Mouse (Mus musculus): ENCODE results near the gene Pdcd4.
A peak's percentile ranks its signal among the peaks of the same experiment; 100 is the strongest.

The Pdcd4 gene

DNA sequence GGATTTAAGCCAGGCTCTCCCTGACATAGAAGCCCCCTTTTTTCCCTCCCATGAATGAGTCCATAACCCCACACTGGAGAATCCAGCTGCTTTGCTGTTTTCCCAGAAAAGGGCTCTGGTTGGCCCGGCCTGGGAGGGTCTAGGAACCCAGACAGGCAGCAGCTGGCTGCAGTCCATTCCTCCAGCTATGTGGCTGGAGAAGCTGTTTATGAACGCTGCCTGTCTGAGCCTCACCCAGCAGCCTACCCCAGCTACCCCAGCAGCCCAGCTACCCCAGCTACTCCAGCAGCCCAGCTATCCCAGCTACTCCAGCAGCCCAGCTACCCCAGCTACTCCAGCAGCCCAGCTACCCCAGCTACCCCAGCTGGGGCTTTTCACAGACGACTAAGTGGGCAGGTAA lies at the start of gene Pdcd4:
TSS of gene Pdcd4 (plus strand) at position 171 of the 400 bp plus-strand sequence.
- DNase-seq (ENCODE audit: low spot score in 2 of 2), result peak in 1 of 2 experiments; percentile 25

DNA sequence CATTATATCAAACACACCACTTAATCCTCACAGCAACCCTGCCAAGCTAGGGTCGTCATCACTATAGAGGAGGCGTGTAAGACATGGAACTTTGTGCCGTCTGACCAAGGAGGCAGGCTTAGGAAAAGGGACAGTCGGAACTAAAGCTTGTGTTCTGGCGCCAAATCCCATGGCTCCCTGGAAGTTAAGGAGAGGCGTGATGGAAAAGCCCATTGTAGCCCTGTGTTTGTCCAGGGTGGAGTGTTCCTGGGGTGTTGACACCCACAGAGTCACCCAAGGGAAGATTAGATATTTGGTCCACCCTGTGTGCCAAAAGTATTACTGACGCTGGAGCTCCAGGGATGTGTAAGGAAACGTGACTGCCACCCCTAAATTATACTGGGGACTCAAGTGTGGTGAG lies 48.1 kb upstream of the Pdcd4 start:
- DNase-seq (ENCODE audit: low spot score in 2 of 2), result no peak

DNA sequence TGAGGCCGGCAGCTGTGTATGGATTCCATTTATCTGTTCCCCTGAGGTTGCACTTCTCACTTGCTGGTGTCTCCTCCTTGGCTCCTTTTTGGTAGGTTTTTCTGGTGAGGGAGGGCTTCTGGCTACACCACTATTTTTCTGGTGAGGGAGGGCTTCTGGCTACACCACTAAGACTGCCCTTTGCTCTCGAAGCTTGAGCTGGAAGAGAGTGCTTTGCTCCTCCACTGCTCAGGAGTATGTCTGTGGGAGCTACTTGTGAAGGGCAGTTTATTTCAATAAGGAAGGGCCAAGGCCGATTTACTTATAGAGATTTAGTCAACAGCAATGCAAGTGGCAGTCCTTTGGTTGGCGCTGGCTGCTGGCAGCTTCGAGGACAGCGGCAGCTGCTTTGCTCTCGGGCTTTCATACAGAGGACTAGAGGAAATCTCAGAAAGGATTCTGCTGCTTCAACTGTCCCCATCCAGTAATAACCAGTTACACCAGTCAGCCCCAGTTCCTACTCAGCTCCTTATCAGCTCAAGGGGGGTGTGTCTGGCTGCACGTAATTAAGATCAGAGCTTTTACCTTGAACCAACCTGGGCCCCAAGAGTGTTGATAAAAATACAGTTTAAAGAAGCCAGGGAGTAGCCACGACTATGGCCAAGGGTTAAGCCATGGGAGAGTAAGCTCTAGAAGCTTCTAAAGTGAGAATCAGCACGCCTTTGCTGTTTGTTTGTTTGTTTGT lies 43.6 kb upstream of the Pdcd4 start:
- DNase-seq (ENCODE audit: low spot score in 2 of 2), result no peak

DNA sequence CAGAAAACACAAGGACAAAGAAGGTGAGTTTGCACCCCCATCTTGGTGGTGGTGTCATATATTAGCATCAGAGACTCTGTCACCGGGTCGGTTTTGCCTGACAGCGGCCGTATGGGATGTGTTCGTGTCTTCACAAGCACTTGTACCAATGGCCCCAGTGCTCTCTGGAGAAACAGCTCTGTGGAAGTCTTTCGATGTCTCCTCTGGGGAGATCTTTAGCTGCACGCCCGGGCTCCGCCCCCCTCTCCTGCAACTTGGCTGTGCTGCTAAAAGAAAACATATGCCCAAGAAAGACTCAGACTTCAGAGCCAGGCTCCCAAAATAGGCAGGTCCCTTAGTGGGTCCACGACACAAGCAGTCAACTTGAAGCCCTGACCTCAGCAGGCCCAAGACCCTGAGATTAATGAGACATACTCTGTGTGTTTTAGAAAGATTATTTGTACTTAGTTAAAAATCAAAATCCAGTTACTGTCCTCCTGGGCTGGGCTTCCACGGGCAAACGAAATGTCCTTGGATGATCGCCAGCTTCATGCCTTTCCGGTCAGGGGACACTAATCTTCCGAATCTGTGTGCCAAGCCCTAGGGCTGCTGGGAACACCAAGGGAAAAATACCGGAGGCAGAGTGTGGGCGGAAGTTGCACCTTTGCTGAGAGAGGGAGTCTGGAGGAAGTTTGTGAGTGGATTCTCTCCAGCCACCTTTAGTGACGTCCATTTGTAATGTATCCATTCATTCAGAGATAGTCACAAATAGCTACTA lies 41.7 kb upstream of the Pdcd4 start:
- peak; percentile 73 to 86 for DNase-seq (ENCODE audit: low spot score in 2 of 2)

DNA sequence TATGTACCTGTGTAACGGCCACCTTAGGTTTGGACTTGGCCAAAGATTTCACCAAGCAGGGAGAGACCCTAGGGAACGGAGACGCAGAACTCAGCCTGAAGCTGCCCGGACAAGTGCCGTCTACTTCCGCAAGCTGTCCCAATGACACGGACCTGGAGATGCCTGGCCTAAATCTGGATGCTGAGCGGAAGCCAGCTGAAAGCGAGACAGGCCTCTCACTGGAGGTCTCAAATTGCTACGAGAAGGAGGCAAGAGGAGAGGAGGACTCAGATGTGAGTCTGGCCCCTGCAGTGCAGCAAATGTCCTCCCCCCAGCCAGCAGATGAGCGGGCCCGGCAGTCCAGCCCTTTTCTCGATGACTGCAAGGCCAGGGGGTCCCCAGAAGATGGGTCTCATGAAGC lies 40.7 kb upstream of the Pdcd4 start:
- DNase-seq (ENCODE audit: low spot score in 2 of 2), result no peak

DNA sequence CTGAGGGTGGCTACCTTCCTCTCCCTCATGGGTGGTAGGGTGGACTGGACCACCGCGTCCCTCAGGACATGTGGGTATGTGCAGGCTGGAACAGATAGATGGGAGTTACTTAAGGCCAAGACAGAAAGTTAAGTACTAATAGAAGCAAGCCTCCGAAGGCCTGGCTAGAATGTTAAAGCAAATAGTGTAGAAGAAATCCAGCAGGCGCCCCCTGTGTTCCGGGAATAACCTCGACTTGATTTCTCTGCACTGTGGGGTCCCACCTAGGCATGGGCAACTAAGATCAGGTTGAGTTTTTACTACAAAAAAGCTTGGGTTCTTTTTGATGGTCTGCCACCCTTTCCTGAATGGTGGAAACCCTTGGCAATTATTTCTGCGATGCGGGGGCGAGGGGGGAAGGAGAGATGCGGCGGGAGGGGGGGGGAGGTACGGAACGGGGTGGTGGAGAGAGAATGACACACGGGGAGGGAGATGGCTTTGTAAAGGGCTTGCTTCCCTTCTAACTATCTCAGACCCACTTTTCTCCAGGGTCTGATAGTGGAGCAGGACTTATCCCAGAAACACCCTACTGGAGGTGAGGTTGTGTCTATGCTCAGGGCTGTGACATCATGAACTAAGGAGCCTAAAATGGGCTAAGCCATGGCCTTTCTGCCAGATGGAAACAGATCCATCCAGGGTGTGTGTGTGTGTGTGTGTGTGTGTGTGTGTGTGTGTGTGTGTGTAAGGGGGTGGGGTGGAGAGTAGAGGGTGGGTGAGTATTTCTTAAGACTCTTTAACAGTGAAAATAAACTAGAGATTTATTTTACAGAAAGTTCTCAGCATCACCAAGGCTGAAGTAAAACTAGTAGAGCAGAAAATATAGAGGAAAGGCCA lies 40.0 kb upstream of the Pdcd4 start:
- no peak for DNase-seq (ENCODE audit: low spot score in 2 of 2)

DNA sequence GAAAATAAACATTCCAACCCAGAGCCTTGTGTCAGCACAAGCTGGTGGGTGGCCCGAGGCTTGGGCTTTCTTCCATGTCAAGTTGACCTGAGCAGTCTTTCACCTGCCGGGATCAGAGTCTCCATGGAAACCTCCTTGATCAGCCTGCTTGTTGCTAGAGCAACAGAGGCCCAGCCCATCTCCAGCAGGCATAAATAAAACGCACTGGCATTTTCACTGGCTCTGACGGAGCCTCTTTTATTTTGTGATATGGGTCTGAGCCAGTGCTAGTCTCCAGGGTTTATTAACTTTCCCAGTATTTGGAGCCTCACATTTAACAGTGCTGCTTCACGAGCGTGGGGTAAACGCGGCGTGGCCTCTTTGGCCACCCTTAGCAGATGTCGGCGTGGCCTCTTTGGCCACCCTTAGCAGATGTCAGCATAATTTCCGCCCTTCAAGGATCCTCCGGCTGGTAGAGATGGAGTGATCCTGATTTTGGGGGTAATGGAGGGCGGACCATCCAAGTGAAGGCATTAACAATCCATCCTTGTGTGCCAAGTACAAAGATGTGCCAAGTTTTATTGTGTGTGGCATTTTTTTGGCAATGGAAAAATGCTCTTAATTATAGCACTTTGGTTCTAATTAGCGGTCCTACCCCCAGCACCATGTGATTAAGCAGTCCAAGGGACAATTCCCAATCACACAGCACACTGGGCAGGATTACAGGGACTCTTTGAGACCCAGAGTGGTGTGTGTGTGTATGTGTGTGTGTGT lies 39.2 kb upstream of the Pdcd4 start:
- peak; percentile 56 to 74 for DNase-seq (ENCODE audit: low spot score in 2 of 2)

DNA sequence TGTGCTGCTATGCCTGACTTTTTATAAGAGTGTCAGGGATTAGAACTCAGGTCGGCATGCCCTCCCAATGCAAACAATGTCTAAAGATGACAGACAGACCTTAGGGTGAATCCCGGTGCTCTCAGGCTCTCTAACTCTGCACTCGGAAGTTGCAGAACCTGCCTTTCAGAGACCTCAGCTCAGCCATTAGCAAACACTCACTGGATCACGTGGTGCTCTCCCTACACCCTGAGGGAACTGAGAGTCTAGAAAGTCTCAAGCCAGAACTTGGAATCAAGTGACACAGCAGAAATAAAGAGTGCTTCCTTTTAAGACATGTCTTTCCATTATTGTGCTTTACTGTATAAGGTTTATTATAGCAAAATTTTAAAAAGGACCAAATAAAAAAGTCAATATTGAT lies 37.1 kb upstream of the Pdcd4 start:
- DNase-seq (ENCODE audit: low spot score in 2 of 2), result no peak

DNA sequence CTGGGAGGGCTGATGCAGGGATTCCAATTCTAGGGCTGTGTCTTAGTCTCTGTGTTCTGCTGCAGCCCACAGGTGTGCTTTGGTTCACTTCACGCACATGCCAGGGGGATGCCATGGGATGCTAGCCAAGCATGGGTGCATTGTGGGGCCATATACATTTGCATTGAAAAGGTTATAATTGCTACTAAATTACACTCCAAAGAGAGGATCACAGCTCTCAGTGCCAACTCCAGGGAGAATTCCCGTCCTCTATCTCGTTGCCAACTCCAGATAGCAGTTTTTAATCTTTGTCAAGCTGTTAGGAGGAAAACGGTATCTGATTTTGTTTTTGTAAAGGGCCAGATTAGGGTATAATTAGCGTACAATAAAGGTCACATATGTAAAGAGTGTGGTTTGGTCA lies 36.2 kb upstream of the Pdcd4 start:
- DNase-seq (ENCODE audit: low spot score in 2 of 2), result no peak

DNA sequence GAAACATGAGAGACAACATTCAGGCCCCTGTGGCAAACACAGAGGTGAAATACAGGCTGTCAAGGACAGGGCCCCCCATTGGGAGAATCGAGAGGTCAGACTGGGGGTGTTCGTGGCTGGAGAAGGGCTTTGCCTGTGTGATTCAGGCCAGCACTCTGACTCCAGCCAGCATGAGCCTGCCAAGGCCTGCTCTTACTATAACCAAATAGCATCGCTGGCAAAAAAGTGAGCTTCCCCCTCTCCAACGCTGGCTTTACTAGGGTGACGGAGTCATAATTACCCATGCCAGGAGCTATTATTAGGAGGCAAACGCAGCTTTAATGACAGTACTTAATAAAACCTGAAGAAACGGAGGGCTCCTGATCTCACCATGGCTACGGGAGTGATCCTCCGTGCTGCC lies 35.2 kb upstream of the Pdcd4 start:
- peak in 1 of 2 experiments; percentile 37 for DNase-seq (ENCODE audit: low spot score in 2 of 2)

DNA sequence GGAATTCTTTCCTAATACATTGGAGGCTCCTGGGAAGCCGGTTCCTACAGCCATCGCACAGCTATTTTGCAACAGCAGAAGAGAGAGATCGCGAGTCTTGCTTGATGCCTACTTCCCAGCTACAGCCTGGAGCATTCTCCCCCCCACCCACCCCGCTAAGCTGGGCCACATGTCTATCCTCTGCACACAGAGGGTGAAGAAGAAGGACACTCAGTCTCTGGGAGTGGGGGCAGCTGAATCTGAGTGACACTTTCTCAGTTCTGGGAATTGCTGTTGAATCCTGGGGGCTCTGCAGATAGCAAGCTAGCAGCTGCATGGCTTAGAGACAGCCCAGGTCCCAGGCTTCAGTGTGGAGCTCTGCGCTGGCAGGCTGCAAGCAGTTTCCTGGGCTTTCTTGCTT lies 34.1 kb upstream of the Pdcd4 start:
- DNase-seq (ENCODE audit: low spot score in 2 of 2), result no peak

DNA sequence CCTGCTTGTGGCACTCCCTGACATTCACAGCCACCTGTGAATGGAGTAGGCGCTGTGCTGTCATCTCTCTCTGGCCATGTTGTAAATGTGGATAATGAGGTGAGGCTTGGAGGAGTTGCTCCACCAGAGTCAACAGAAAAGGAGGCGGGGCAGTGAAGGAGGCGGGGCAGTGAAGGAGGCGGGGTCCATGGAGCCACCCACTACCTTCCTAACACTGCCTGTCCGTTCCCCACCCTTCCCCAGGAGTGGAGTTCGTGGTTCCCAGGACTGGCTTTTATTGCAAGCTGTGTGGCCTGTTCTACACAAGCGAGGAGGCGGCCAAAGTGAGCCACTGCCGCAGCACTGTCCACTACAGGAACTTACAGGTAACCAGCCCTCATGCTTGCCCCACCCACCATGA lies 32.9 kb upstream of the Pdcd4 start:
- DNase-seq (ENCODE audit: low spot score in 2 of 2), result peak; percentile 64 to 68

DNA sequence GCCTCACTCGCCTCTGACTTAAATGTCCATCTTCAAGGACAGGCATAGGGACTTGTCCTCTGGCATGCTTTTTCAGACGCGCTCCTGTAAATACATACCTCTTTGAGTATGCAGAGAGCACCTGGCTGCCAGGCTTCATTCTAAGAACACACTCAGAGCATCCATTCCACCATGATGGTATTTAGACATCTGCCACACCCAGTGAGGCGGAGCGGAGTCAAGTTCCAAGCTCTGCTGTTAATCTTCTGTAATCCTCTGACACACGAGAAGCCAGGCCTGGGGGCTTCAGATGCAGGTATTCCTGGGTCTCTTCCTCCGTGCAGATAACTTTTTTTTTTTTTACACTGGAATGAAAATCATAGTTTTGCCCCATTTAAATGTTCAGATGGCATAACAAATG lies 32.4 kb upstream of the Pdcd4 start:
- no peak for DNase-seq (ENCODE audit: low spot score in 2 of 2)

DNA sequence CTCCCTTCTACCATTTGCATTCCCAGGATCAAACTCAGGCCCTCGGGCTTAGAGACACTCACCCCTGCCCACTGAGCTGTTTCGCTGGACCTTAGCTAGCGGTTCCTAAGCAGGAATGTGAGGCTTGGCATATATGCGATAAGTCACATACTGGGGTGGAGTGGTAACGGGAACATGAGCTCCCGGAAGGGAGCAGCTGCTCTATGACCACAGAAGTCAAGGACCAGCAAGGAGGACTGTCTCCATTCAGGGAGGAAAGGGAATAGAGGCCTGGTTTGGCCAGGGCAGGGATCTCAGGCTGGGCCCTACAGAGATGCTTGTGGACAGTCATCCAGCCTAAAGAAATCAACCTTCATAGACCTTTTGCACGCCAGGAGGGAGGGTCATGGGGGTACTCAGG lies 30.7 kb upstream of the Pdcd4 start:
- no peak for DNase-seq (ENCODE audit: low spot score in 2 of 2)

DNA sequence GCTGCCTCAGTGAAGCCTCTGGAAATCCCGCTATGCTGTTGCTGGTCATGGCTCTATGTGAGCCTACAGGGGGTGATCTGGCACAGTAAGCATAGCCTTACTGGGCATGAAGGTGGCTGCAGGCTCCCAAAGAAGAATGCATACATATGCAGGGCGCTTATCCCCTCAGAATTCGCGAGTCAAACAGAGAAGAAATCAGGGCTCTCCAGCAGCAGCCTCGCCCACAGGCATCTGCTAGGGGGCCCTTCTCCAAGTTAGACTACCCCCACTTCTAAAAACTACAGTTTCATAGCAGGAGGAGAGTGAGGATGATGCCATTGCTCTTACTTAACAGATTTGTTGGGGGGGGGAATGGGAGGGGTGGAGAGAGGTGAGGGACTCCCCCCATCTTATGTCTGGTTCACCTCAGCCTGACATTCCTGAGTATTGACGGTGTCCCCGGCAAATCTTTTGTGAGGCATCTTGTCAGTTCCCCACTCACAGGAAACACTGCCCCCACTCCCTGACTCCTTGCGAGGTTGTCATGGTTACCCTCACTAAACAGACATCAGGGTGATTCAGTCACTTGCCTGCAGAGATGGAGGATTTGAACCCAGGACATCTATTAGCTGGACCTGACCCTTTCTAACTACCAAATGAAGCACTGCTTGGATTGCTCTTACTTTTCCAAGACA lies 29.3 kb upstream of the Pdcd4 start:
- DNase-seq (ENCODE audit: low spot score in 2 of 2), result no peak

DNA sequence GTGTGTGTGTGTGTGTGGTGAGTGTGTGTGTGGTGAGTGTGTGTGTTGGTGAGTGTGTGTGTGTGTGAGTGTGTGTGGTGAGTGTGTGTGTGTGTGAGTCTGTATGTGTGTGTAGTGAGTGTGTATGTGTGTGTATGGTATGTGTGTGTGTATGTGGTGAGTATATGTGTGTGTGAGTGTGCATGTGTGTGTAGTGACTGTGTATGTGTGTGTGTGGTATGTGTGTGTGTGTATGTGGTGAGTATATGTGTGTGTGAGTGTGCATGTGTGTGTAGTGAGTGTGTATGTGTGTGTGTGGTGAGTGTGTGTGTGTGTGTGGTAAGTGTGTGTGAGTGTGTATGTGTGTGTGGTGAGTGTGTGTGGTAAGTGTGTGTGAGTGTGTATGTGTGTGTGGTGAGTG lies 24.8 kb upstream of the Pdcd4 start:
- no peak for DNase-seq (ENCODE audit: low spot score in 2 of 2)

DNA sequence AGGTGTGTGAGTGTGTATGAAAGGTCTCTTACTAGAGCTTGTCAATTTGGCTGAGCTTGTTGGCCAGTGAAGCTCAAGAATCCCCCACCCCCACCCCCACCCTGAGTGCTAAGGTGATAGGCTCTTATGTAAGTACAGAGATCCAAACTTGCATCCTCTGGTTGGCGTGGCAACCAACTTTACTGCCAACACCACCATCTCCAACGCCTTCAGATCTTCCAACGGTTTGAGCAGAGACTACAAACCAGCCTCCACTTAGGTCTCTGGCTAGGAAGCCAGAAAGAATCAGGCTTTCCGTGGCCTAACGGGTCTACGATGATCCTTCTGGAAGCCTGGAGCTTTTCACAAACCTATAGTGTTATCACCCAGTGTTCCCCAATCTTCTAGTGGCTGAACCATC lies 23.9 kb upstream of the Pdcd4 start:
- DNase-seq (ENCODE audit: low spot score in 2 of 2), result no peak

DNA sequence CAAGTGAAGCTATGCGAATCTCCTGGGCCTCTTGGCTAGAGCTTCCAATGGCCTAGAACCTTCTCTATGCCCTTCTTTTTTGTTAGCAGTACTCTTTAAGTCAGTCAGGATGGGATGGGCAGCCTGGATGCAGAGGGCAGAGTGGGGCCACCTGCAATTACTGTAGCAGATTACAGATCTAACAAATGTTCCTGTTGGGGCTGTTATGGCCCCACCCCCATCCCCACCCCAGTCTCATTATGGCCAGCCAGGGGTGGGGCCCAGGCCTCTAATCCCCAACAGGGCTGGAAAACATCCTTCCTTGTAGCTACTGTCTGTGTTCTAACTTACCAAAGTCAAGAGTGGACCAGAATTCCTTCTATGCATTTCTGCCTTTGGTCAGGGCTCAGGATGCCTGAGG lies 23.2 kb upstream of the Pdcd4 start:
- no peak for DNase-seq (ENCODE audit: low spot score in 2 of 2)

DNA sequence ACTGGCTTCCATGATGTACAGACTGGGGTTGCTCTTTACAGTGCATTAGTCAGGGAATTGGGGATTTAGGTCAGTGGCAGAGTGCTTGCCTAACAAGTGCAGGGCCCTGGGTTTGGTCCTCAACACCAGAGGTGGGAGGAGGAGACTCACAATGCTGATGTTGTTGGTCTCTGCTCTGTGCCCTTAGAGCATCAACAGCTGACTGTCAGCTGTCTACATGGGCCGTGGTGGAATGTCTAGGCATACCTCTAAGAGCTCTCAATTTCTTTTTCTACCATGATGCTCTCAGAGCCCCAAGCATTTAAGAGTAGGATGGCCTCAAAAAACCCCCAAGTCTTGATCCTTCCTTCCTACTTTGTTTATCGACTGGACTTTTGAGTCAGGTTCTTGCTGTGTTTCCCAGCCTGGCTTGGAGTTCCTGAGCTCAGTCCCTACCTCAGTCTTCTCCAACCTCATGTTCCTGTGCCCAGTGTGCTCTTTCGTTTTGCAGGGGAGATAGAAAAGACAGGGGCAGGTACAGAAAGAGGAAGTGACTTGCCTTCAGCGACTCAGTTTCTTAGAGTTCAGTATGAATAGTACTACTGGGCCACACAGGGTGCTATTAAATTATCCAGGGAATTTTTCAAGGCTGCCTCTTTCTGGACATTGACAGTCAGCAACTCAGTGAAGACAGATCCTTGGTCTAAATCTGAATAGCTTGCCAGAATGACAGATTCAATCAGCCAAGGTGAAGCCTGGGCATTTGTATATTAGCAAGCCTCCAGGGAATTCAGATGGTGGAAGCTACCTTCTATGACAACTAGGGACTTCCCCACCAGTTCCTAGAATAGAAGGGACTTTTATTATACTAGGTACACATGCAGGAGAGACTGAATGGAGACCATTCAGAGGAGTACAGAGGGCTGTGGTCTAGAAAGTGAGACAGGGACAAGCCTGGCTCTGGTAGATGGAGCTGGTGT lies 22.3 kb upstream of the Pdcd4 start:
- DNase-seq (ENCODE audit: low spot score in 2 of 2), result no peak

DNA sequence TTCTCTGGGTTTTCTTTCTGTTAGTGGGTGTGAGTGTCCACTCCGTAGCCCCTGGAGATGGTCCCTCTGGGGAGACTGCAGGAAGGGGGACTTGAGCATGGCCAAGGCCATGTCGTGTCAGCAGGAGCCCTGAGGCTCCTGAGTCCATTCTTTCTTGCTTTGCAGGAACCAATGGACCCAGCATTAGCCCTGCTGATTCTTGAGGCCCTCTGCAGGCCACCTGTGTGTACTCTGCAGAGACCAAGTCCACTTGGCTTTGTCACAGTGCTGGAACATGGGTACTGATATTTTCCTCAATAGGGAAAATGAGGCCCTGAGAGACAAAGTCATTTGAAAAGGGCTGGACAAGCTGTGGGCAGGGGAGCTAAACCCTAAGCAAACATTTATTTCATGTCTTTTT lies 21.5 kb upstream of the Pdcd4 start:
- DNase-seq (ENCODE audit: low spot score in 2 of 2), result no peak

Measured in urinary bladder, postnatal 36 days (tissue).